ENCODE assay signal across 8 mouse cellular contexts in genomic region chr11:113750571-113751483, GRCm38 (mm10). TPM values are rescaled to one million over a fixed set of nuclear protein-coding genes. Genes with fewer than 3 reads are reported as not detected.
A peak's percentile ranks its signal among the peaks of the same experiment; 100 is the strongest.
DNase-seq lines count a peak whose midpoint lies in the region; ATAC-seq and TF ChIP-seq lines count a peak whose summit lies in the region.

No protein-coding gene starts in this region.

- no peak for TF ChIP-seq POLR2A in bone marrow macrophage, adult 2 months (IDR thresholded peaks at IDR 0.05; ENCODE audit: borderline replicate concordance, low read depth, low read length)
- TF ChIP-seq POLR2A in embryonic fibroblast, embryonic 13.5 days (IDR thresholded peaks at IDR 0.05; ENCODE audit: low read depth, low read length): peak; percentile 54
- peak; percentile 22 for TF ChIP-seq POLR2A in myocyte (IDR thresholded peaks at IDR 0.05; ENCODE audit: insufficient read length, low read depth)

- peak; percentile 34 for ATAC-seq in CD4-positive, CD25-positive, alpha-beta regulatory T cell, adult 4 months
- ATAC-seq in heart, embryonic 11.5 days (replicated peaks; ENCODE audit: insufficient number of reproducible peaks, low FRiP score, low TSS enrichment): peak; percentile 36
- peak; percentile 30 for ATAC-seq in kidney, embryonic 15.5 days (replicated peaks; ENCODE audit: low FRiP score)
- ATAC-seq in liver, embryonic 11.5 days (replicated peaks; ENCODE audit: low FRiP score): peak; percentile 33

- H3ac ChIP-seq in myocyte (ENCODE audit: control insufficient read depth, insufficient read length): peak overlapping the region; percentile 47

- peak overlapping the region; percentile 91 for H3K9ac ChIP-seq in heart, embryonic 11.5 days (ENCODE audit: low read depth, low read length)
- peak overlapping the region; percentile 92 for H3K9ac ChIP-seq in kidney, embryonic 15.5 days
- H3K9ac ChIP-seq in liver, embryonic 11.5 days (ENCODE audit: low read depth, low read length): peak overlapping the region; percentile 78

- H3K4me2 ChIP-seq in heart, embryonic 11.5 days: peak overlapping the region; percentile 83
- peak overlapping the region; percentile 77 for H3K4me2 ChIP-seq in kidney, embryonic 15.5 days
- peak overlapping the region; percentile 89 for H3K4me2 ChIP-seq in liver, embryonic 11.5 days
- H3K4me2 ChIP-seq in myocyte (ENCODE audit: low read depth): peak overlapping the region; percentile 83

- DNase-seq in liver, embryonic 11.5 days (ENCODE audit: low spot score): peak; percentile 84
- DNase-seq in splenic B cell, adult 2 months (ENCODE audit: low read depth, low spot score): peak; percentile 70

- WGBS in heart, embryonic 11.5 days (ENCODE audit: insufficient replicate concordance): under 1% methylated on average over 67 of the region's 67 CpGs
- WGBS in kidney, embryonic 15.5 days: under 1% methylated on average over 67 of the region's 67 CpGs
- WGBS in liver, embryonic 11.5 days: under 1% methylated on average over 64 of the region's 67 CpGs

- H3K4me3 ChIP-seq in bone marrow macrophage, adult 2 months (ENCODE audit: insufficient read depth, low read length): peak overlapping the region; percentile 89
- H3K4me3 ChIP-seq in embryonic fibroblast, embryonic 13.5 days (ENCODE audit: insufficient read depth, low read length): peak overlapping the region; percentile 87
- H3K4me3 ChIP-seq in heart, embryonic 11.5 days (ENCODE audit: low read depth, low read length): peak overlapping the region; percentile 70
- H3K4me3 ChIP-seq in kidney, embryonic 15.5 days (replicated peaks): peak overlapping the region; percentile 79
- H3K4me3 ChIP-seq in liver, embryonic 11.5 days (ENCODE audit: low read depth, low read length): peak overlapping the region; percentile 82
- H3K4me3 ChIP-seq in myocyte: peak overlapping the region; percentile 88

- TF ChIP-seq CTCF in bone marrow macrophage, adult 2 months (IDR thresholded peaks at IDR 0.05; ENCODE audit: low read depth, low read length): peak; percentile 69
- 0 out of 2 replicates have a peak, but pooled peaks have one; percentile 17 for TF ChIP-seq CTCF in embryonic fibroblast, embryonic 13.5 days (IDR thresholded peaks at IDR 0.05; ENCODE audit: borderline replicate concordance, insufficient read depth, low read length)

- H3K4me1 ChIP-seq in bone marrow macrophage, adult 2 months (ENCODE audit: control insufficient read depth, insufficient read depth, low read length): peaks cover 29% of the 10 kb centered on the region
- peaks cover 9% of the 10 kb centered on the region; the same call in 1 of the 2 replicates for H3K4me1 ChIP-seq in embryonic fibroblast, embryonic 13.5 days (ENCODE audit: control insufficient read depth, insufficient read depth, low read length)
- peaks cover 40% of the 10 kb centered on the region for H3K4me1 ChIP-seq in heart, embryonic 11.5 days (ENCODE audit: control insufficient read depth, insufficient read depth, low read length)
- H3K4me1 ChIP-seq in kidney, embryonic 15.5 days: peaks cover 60% of the 10 kb centered on the region
- H3K4me1 ChIP-seq in liver, embryonic 11.5 days (replicated peaks; ENCODE audit: control insufficient read depth, insufficient read depth, low read length): peaks cover 36% of the 10 kb centered on the region

- H3K36me3 ChIP-seq in heart, embryonic 11.5 days (ENCODE audit: control insufficient read depth, insufficient read depth, low read length): no peaks in the 10 kb centered on the region
- peaks cover 13% of the 10 kb centered on the region; the same call in 1 of the 2 replicates for H3K36me3 ChIP-seq in kidney, embryonic 15.5 days
- no peaks in the 10 kb centered on the region for H3K36me3 ChIP-seq in liver, embryonic 11.5 days (ENCODE audit: control insufficient read depth, insufficient read depth, low read length)
- peaks cover 3% of the 10 kb centered on the region for H3K36me3 ChIP-seq in myocyte (ENCODE audit: control insufficient read depth, insufficient read depth)
- H3K36me3 ChIP-seq in splenic B cell, adult 2 months (ENCODE audit: control insufficient read depth, insufficient read depth, low read length, poor library complexity, severe bottlenecking): no peaks in the 10 kb centered on the region

- H3K79me2 ChIP-seq in myocyte (ENCODE audit: control insufficient read depth, insufficient read depth): peaks cover 23% of the 10 kb centered on the region

- no peaks in the 10 kb centered on the region for H3K27me3 ChIP-seq in heart, embryonic 11.5 days (ENCODE audit: control insufficient read depth, insufficient read depth, low read length)
- no peaks in the 10 kb centered on the region for H3K27me3 ChIP-seq in kidney, embryonic 15.5 days
- no peaks in the 10 kb centered on the region for H3K27me3 ChIP-seq in liver, embryonic 11.5 days (replicated peaks; ENCODE audit: control insufficient read depth, insufficient read depth, low read length)
- no peaks in the 10 kb centered on the region for H3K27me3 ChIP-seq in myocyte (ENCODE audit: control insufficient read depth, insufficient read depth, insufficient read length)
- H3K27me3 ChIP-seq in splenic B cell, adult 2 months (ENCODE audit: control insufficient read depth, insufficient read depth, low read length, poor library complexity, severe bottlenecking): no peaks in the 10 kb centered on the region

- peak overlapping the region; percentile 69 for H3K27ac ChIP-seq in bone marrow macrophage, adult 2 months (ENCODE audit: insufficient read depth, low read depth, low read length)
- peak overlapping the region; percentile 85 for H3K27ac ChIP-seq in embryonic fibroblast, embryonic 13.5 days (ENCODE audit: insufficient read depth, low read length)
- peak overlapping the region; percentile 77 for H3K27ac ChIP-seq in heart, embryonic 11.5 days (ENCODE audit: low read depth, low read length)
- peak overlapping the region; percentile 97 for H3K27ac ChIP-seq in kidney, embryonic 15.5 days
- H3K27ac ChIP-seq in liver, embryonic 11.5 days (ENCODE audit: low read depth, low read length): peak overlapping the region; percentile 89

- H3K9me3 ChIP-seq in heart, embryonic 11.5 days (replicated peaks; ENCODE audit: control insufficient read depth, low read length): no peaks in the 10 kb centered on the region
- no peaks in the 10 kb centered on the region for H3K9me3 ChIP-seq in kidney, embryonic 15.5 days (replicated peaks)
- H3K9me3 ChIP-seq in liver, embryonic 11.5 days (ENCODE audit: control insufficient read depth, low read length): no peaks in the 10 kb centered on the region

TF ChIP-seq in myocyte, 11 proteins besides CTCF, POLR2A, EP300 and RAD21:
- TF ChIP-seq TCF3 (IDR thresholded peaks at IDR 0.05; ENCODE audit: insufficient read length, low read depth) (no peak), CEBPB (IDR thresholded peaks at IDR 0.05; ENCODE audit: insufficient read depth, poor library complexity, severe bottlenecking) (no peak), TCF12 (IDR thresholded peaks at IDR 0.05; ENCODE audit: insufficient read depth, poor library complexity, severe bottlenecking) (no peak), MYOD1 (IDR thresholded peaks at IDR 0.05; ENCODE audit: control insufficient read depth in 1 of 3, insufficient read length in 2 of 3, low read depth in 2 of 3) (no peak), MYOG (IDR thresholded peaks at IDR 0.05; ENCODE audit: control insufficient read depth in 1 of 3, insufficient read depth in 1 of 3, insufficient read length in 2 of 3, low read depth in 2 of 3) (no peak), REST (IDR thresholded peaks at IDR 0.05; ENCODE audit: insufficient read depth, insufficient read length) (no peak), E2F4 (IDR thresholded peaks at IDR 0.05; ENCODE audit: insufficient read depth) (no peak), USF1 (IDR thresholded peaks at IDR 0.05; ENCODE audit: low read depth) (no peak), POLR2AphosphoS2 (IDR thresholded peaks at IDR 0.05; ENCODE audit: insufficient read length, low read depth) (no peak), MAX (IDR thresholded peaks at IDR 0.05; ENCODE audit: low read depth) (no peak), SRF (IDR thresholded peaks at IDR 0.05; ENCODE audit: control insufficient read depth, insufficient read length, low read depth) (no peak)

RNA-seq across cellular contexts. Expression of gene Cdc42ep4, which starts 0.9 kb away (rescaled TPM):
- 1 to 10 TPM; 2.1 to 2.3 TPM for polyA plus RNA-seq in CD4-positive, CD25-positive, alpha-beta regulatory T cell, adult 4 months (2017; shearing (Covaris generic))
- 18.3 and 20.9 TPM in 2 replicates for polyA plus RNA-seq in bone marrow macrophage, adult 2 months (2012; ENCODE audit: insufficient read depth, insufficient read length, missing spikeins)
- polyA plus RNA-seq in embryonic fibroblast, embryonic 13.5 days (2011; ENCODE audit: insufficient read length, low read depth, missing spikeins): 21.3 and 24.1 TPM in 2 replicates
- 18.4 and 19.3 TPM in 2 replicates for polyA plus RNA-seq in heart, embryonic 11.5 days (2014; fragmentation: Nextera tagmentation; extraction: Ambion mirVana)
- 63.7 and 66.7 TPM in 2 replicates for polyA plus RNA-seq in kidney, embryonic 15.5 days (2015; fragmentation: Nextera tagmentation; extraction: Ambion mirVana)
- 26.0 and 29.5 TPM in 2 replicates for polyA plus RNA-seq in liver, embryonic 11.5 days (2014; fragmentation: Nextera tagmentation; extraction: Ambion mirVana)
- 13.3 TPM for polyA plus RNA-seq in myocyte (2012; fragmentation: generic; extraction: Trizol)

RNA-seq across cellular contexts. Expression of gene Cpsf4l, which starts 41.0 kb away (rescaled TPM):
- 1 to 10 TPM in 1 of 2 experiments, not detected in 1; 1.0 TPM for polyA plus RNA-seq in CD4-positive, CD25-positive, alpha-beta regulatory T cell, adult 4 months (2017; shearing (Covaris generic))
- not detected in 2 replicates for polyA plus RNA-seq in bone marrow macrophage, adult 2 months (2012; ENCODE audit: insufficient read depth, insufficient read length, missing spikeins)
- polyA plus RNA-seq in embryonic fibroblast, embryonic 13.5 days (2011; ENCODE audit: insufficient read length, low read depth, missing spikeins): not detected in 2 replicates
- 0.23 and 0.30 TPM in 2 replicates for polyA plus RNA-seq in heart, embryonic 11.5 days (2014; fragmentation: Nextera tagmentation; extraction: Ambion mirVana)
- polyA plus RNA-seq in kidney, embryonic 15.5 days (2015; fragmentation: Nextera tagmentation; extraction: Ambion mirVana): 0.74 and 1.2 TPM in 2 replicates
- 0.18 and 0.29 TPM in 2 replicates for polyA plus RNA-seq in liver, embryonic 11.5 days (2014; fragmentation: Nextera tagmentation; extraction: Ambion mirVana)
- 0.06 TPM for polyA plus RNA-seq in myocyte (2012; fragmentation: generic; extraction: Trizol)

Comparison
In these comparisons a context has a peak if more than half of its experiments do, and no peak if none do; other contexts are left out.
1. Peak in every context shown above with its lines: DNase-seq, ATAC-seq, H3K4me3 ChIP-seq and H3K27ac ChIP-seq.